Mouse (Mus musculus): ENCODE measurements around the gene Rnd2.
"Not testable (repeated sequence)": the region's sequence is repeated elsewhere in the genome, so short reads cannot be mapped to it uniquely, and the experiment has no call there.

The Rnd2 gene

DNA sequence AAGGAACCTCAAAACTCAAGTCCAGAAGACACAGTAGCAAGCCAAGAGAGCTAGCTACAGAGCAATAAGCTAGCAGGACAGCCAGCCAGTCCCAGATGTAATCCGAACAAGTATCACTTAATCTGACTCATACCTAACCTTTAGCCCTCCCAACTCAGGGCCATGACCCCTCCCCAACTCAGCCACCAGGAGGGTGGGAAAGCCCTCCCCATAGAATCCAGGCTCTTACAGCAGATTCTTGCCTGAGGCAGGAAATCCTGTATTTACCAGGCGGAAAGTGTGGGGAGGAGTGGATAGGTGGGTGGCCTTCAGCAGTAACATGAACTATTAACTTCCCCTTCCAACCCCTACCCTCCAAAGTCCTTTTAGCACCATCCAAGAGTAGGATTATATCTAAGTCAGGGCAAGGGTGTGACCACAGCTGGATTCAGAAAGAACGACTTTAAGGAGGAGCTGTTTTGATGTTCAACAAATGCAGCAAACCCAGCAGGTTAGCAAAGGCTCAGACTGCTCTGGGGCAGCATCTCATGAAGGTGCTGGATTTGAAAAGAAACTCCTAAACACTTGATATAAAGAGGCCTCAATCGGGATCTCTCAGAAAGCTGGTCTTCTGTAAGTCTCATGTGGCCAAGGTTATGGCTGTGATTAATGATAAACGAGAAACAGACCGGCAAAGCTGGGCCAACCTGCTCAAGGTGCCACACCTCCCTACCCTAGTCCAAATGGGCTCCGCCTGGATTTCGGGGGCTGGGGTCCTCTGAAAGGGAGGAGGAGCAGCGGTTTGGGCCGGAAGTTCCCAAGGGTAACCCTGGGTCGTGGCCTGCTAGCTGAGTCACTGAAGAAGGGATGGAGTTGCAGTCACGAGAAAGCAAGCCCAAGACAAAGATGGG is at the start of gene Rnd2:
Gene Rnd2, plus strand, starts transcription at position 789 of the 890 bp plus-strand sequence.
- DNase-seq (ENCODE audit: low spot score in 2 of 2), result no peak

DNA sequence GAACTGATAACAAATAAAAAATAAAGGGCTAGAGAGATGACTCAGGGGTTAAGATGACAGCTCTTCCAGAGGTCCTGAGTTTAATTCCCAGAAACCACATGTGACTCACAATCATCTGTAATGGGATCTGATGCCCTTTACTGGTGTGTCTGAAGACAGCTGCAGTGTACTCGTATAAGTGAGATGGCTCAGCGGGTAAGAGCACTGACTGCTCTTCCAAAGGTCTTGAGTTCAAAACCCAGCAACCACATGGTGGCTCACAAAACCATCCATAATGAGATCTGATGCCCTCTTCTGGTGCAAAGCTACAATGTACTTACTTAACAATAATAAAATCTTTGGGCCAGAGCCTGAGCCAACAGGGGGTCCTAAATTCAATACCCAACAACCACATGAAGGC is 49.5 kb upstream of the Rnd2 start:
- no peak for DNase-seq (ENCODE audit: low spot score in 2 of 2)

DNA sequence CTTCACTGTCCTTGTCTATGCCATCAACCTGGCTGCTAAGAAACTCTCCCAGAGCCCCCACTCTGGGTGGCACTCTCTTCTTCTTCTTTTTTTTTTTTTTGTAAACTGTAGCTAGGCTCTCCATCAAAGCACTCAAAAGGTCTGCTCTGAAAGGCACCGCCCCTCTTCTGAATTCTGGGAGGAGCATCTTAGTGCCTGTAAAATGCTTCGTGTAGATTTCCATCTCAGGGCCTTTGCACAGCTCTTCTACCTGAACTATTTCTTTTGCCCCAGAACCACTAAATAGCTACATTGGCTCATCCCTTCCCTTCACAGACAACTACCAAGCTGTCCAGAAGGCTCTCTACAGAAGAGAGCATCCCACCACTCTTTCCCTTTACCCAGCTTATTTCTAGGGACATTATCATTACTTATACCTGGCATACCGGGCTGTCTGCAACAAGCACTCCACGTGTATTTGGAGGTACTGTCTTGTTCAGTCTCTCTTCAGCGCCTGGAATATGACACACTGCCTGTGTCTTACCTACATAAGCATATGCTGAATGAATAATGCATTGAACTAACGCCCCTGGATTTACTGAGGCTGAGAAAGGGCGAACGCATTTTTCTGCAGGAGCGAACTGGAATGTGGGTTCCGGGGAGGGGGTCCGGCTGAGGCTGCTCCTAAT is 48.2 kb upstream of the Rnd2 start:
- DNase-seq (ENCODE audit: low spot score in 2 of 2), result no peak

DNA sequence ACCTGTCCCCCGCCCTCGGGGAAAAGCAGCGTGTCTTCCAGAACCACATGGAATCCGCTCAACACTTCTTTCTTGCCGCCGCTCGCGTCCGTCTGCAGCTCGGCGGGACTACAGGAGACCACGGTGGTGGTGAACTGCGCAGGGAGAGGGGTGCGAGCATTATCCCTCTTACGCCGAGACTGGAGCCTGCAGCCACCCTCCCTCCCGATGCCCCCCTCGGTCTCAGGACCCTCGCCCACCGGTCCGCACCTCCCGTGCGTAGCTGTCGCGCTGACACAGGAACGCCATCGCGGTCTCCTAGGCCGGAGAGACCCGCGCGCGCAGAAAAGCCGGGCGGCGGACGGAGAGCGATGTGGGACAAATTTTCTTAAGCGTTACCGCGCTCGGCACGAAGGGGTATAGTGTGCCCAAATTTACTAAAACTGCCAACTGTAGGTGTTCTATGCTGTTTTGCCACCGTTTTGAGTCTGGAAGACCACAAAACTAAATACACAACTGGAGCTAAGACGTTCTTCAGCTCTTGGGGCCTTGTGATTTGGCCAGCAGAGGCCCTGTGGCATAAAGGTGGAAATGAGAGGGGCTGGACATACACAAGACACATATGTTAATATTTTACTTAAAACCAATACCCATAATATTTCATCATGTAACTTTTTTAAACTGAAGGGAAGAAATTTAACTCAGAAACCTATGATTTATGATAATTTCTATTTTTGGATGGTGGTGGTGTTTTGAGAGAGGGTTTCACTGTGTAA is 47.5 kb upstream of the Rnd2 start, which contains the start of gene Aarsd1:
Gene Aarsd1, minus strand, starts transcription at position 515 of the 755 bp plus-strand sequence.
- DNase-seq (ENCODE audit: low spot score in 2 of 2), result peak; percentile 89 to 97

DNA sequence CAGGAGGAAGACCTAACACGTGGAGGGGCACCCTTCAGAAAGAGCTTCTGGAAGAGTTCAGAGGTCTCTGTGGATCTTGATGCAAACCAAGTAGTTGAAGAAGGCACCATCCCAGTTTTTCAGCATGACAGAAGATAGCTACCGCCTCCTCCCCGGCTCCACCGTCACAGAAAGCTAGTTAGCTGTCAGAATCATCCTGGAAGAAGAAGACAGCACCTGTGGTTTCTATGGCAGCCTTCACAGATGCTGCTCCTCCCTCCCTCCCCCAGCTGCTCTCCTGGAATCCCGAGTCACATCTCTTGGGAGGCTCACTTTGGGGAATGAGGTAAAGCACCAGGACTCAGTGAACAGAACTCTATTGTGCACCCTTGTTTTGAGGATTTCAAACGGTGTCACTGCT is 45.8 kb upstream of the Rnd2 start:
- DNase-seq (ENCODE audit: low spot score in 2 of 2), result no peak

DNA sequence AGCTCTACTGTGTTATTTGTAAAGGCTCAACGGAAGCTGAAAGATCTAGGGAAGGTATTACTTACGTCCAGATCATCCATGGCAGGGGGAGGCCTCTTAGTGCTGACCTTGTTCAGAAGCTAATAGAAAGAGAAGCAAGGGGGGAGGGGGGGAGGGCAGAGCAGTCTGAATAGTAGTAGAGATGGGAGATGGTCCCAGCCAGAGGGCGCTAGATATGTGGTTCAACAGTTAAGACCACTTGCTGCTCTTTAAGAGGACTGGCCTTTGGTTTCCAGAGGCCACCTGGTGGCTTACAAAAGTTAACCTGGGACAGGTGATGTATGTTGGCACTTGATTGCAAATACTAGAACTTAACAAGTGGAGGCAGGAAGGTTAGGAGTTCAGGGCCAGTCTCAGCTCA is 45.2 kb upstream of the Rnd2 start:
- DNase-seq (ENCODE audit: low spot score in 2 of 2), result no peak

DNA sequence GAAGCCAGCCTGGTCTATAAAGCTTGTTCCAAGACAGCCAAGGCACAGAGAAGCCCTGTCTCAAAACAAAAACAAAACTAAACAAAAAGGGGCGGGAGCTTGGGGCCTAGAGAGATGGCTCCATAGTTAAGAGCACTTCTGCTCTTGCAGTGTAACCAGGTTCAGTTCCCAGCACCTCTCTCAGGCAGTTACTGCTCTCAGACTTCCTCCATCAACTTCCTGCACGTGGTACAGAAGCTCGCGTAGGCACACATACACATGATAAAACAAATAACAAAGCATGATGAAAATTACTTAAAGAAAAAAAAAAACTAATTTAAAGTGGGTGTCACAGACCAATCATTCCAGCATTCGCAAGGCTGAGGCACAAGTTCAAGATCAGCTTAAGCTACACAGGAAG is 44.7 kb upstream of the Rnd2 start:
- no peak for DNase-seq (ENCODE audit: low spot score in 2 of 2)

DNA sequence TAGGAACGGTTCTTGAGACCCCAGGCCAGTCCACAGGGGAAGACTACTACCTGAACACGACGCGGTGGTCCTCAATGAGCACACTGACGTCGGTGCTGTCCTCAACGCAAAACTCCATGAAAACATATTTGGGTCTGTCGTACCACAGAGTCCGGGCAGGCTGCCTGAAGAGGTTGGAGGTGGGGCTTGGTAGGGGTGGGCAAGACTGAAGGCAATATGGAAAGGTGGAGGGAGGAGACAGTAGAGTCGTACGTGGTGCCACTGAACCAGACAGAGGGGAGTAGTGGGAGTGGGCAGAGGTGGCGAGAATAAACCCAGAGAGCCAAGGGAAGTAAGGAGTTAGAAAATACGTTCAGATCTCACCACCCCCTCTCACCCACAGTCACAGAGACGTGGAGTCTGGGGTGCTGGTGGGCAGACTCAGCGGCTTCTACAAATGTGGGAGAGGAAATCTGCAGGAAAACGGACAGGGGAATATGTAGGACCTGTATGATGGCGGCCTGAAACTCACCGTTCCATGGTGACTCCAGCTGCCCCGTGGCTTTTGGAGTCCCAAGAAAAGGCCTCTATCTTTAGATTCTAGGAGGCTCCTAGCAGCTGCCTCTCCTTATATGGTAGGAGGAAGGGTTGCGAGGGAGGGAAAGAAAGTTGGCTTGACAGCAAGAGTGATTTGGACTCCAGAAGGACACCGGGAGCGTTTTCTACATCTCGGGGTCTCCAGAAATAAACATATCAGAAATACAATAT is 40.5 kb upstream of the Rnd2 start, which contains the start of gene Gm27029:
Gene Gm27029, minus strand, starts transcription at position 692 of the 747 bp plus-strand sequence.
- DNase-seq (ENCODE audit: low spot score in 2 of 2), result no peak

DNA sequence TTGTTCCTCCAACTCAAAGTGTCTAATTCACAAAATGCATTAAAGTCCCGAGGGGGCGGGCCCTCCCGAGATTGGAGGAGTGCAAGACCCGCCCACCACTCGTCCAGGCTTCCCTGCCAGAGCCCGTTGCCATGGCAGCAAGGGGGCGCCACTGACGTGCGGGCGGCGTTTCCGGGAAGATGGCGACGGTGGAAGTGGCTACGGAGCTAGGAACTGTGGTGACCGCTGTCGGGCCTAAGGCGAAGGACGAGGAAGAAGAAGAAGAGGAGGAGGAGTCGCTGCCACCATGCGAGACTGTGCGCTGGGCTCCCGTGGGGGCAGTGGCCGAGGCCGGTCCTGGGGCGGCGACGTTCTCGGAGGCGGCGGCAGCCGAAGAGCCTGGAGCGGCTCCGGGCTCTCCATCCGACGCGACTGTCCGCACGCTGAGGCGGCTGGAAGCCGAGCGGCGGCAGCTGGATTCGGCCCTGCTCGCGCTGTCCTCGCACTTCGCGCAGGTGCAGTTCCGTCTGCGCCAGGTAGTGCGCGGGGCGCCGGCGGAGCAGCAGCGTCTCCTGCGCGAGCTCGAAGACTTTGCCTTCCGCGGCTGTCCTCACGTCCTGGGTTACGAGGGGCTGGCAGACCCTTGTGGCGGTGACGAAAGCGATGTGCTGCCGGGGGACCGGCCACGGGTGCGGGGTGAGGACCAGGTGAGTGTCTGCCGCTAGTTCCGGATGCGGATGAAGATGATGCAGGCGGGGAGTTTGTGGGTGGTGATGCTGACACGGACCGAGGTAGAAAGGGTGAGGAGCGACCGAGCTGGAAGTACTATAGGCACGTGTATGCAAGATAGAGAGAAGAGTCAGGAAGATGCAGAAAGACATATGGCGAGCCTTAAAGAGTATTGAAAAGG is 39.6 kb upstream of the Rnd2 start, which contains the start of the genes Rundc1 and Ptges3l:
Gene Rundc1, plus strand, starts transcription at position 161 of the 889 bp plus-strand sequence.
Gene Ptges3l, minus strand, starts transcription at position 409 of the 889 bp plus-strand sequence.
- peak; percentile 97 to 99 for DNase-seq (ENCODE audit: low spot score in 2 of 2)

DNA sequence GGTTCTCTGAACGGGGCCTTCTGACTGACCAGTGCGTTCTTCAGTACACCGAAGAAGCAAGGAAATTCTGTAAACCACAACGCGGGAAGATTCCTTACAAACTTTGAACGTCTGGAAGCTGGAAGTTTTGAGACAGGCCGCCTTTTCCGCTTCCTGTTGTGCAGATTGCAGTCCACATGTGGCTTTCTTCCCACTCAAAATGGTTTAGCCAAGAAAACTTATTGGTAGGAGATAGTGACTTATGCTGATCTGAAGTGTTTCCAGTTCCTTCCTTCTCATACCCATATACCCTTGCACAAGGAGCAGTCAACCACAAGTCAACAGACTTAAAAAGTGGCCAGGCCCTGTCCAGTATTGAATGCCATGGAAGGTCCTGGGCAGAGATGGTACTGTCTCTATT is 38.6 kb upstream of the Rnd2 start:
- no peak for DNase-seq (ENCODE audit: low spot score in 2 of 2)

DNA sequence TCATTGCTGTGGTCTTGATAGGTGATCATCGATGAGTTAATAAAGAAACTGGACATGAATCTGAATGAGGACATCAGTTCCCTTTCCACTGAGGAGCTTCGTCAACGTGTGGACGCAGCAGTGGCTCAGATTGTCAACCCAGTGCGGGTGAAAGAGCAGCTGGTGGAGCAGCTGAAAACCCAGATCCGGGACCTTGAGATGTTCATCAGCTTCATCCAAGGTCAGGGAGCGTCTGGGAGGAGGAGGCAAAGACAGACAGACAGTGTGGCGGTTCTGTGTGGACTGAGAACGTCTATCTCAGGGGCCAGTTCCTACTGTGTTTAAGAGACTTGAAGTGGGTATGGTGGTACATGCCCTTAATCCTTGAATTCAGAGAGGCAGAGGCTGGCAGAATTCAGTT is 33.5 kb upstream of the Rnd2 start:
- DNase-seq (ENCODE audit: low spot score in 2 of 2), result no peak

DNA sequence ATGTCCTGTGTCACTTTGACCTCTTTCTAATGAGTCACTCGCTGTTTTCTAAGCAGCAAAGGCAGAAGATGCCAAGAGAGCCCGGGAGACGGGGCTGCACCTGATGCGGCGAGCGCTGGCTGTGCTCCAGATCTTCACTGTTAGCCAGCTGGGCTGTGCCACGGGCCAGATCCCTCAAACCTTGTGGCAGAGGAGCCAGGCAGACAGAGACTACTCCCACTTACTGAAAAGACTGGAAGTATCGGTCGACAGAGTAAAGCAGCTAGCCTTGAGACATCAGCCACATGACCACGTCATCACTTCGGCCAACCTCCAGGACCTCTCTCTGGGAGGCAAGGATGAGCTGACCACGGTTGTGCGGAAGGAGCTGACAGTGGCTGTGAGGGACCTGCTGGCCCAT is 31.4 kb upstream of the Rnd2 start:
- no peak for DNase-seq (ENCODE audit: low spot score in 2 of 2)

DNA sequence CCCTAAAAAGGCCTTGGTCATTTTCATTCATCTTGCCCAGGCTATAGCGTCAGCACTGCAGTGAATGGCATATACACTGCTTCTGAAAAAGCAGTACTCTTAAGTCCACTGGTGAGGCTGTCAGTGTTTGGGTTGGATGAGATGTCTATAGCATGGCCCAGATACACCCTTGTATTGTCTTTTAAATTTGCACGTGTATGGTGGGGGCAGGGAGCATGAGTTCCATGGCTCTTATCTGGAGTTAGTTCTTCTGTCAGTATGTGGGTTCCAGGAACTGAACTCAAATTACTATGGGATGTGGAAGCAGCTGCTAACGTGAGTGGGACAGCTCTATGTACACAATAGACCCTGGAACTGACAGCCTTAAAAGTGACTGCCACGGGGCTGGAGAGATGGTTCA is 29.0 kb upstream of the Rnd2 start:
- no peak for DNase-seq (ENCODE audit: low spot score in 2 of 2)

DNA sequence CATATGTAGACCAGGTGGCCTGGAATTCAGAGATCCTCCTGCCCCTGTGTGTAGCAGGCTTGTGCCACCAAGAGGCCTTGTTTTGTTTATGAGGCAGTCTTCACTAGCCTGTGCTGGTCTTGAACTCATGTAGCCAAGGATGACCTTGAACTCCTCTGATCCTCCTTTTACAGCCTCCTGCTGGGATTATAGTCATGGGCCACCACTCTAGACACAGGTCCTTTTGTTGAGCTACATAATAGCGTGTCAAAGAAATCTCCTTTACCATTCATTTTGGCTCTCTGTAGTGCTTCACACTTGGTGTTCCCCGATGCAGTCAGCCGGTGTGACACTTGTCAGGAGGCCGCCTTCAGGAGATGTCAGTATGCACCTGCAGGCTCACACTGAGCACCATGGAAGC is 27.9 kb upstream of the Rnd2 start:
- DNase-seq (ENCODE audit: low spot score in 2 of 2), result no peak

DNA sequence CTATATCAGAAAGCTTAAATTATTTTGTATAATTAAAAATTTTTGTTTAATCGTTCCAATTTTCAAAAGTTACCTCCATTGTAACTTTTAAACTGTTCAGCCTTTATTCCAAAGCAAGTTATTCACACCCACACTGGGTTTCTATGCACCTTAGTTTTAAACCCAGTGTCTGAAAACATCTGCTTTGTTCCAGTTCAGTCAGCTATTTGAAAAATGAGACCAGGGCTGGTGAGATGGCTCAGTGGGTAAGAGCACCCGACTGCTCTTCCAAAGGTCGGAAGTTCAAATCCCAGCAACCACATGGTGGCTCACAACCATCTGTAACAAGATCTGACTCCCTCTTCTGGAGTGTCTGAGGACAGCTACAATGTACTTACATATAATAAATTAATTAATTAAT is 26.8 kb upstream of the Rnd2 start:
- not testable (repeated sequence) for DNase-seq (ENCODE audit: low spot score in 2 of 2)

DNA sequence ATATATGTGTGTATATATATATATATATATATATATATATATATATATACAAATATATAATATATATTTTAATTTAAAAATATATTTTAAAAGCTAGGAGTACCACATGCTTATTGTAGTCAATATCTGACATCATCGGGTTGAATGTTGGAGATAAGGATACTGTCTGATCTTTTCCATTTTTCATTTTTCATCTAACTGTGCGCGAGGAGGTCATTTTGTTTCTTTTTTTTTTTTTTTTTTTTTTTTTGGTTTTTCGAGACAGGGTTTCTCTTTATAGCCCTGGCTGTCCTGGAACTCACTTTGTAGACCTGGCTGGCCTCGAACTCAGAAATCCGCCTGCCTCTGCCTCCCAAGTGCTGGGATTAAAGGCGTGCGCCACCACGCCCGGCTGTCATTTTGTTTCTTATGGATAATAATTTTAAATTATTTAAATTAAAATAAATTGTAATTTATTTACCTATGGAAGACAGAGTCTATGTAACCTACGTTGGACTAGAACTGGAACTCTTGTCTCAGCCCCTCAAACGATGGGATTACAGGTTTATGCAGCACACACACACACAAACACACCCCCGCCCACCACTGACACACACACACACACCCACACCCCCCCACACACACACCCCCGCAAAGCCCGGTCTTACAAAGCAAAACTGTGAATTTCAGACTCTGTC is 23.2 kb upstream of the Rnd2 start:
- DNase-seq (ENCODE audit: low spot score in 2 of 2), result not testable (repeated sequence)

DNA sequence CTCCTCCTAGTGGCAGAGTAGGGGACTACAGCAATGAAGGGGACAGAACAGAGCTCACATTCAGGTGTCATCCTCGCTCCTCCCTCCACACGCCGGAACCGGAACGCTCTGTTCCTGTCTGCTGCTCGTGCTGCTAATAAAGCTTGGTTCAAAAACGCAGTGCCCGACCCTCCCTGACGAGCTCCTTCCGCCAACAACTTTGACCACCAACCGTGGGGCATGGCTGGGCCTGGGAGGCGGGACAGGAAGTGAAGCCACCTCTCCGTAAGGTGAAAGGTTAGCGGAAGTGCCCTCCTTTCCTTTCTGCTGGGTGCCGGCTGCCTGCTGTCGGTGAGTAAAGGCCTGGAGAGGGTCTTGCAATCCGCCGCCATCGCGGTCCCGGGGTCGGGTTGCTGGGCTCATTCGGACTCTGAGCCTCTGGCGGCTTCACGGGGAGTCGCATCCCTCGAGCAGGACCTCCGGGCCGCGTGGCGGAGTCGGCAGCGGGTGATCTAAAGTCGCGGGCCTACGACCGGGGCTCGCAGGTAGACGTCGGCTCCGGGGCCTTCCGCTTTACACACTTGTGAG is 22.6 kb upstream of the Rnd2 start, which contains the start of gene Rpl27:
Gene Rpl27, plus strand, starts transcription at position 172 of the 567 bp plus-strand sequence.
- peak; percentile 94 to 95 for DNase-seq (ENCODE audit: low spot score in 2 of 2)

DNA sequence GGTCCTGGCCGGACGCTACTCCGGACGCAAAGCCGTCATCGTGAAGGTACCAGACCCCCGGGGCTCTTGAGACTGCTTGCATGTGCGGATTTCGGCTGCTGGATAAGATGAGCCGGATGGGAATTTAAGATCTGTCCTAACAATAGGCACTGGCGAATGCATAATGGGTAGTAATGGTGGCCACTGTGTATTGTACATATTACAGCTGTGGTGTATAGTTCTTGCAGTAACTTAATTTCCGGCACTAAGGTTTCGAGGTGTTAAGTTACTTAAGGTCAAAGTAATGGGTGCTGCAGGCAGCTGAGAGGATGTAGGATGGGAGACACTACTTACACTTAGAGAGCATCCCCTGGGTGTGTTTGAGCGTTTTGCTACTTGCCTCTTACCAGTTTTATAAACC is 22.0 kb upstream of the Rnd2 start:
- no peak for DNase-seq (ENCODE audit: low spot score in 2 of 2)

DNA sequence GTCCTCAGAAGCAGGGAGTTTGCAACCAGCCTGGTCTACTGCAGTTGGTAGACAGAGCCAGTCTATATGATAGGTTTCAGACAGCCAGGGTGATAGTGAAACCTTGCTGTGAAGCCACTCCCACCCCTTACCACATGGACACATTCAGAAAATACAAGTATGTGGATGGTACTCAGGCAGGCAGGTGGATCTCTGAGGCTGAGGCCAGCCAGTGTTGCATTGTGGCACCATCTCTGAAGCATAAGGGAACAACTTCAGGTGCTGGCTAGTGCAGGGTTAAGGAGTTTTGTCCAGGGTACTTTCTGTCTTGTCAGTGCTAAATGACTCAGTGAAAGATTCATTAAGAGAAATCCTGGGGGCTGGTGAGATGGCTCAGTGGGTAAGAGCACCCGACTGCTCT is 18.5 kb upstream of the Rnd2 start:
- no peak for DNase-seq (ENCODE audit: low spot score in 2 of 2)

All from spleen, postnatal 4 days (tissue).